Mouse (Mus musculus): ENCODE data around the gene Dot1l. TPM values are rescaled to one million over a fixed set of nuclear protein-coding genes. Genes with fewer than 3 reads are reported as not detected.

Gene Dot1l
- total RNA-seq, 2 experiments from 2014 or later, result 24.6 TPM

GRCm38 (mm10) chr10:80829359-80830278, 74.6 kb downstream of the Dot1l start:
- DNase-seq, result no peak

DNA sequence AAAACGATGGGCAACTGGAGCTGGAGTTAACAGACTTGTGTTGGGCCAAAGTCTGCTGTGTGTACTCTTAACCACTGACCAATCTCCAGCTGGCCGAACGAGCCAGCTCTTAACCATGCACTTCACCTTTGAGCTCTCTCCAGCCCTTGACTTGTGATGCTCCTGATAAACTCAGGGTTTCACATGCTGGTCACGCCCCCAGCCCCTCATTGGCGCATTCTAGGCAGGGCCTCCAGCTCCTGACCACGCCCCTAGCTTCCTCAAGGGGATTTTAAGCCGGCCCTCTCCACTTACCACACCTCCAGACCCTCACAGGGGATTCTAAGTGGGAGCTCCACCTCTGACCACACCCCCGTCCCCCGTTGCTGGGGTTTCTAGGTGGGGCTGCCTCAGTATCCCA, 76.1 kb downstream of the Dot1l start:
- peak; percentile 49 for DNase-seq

DNA sequence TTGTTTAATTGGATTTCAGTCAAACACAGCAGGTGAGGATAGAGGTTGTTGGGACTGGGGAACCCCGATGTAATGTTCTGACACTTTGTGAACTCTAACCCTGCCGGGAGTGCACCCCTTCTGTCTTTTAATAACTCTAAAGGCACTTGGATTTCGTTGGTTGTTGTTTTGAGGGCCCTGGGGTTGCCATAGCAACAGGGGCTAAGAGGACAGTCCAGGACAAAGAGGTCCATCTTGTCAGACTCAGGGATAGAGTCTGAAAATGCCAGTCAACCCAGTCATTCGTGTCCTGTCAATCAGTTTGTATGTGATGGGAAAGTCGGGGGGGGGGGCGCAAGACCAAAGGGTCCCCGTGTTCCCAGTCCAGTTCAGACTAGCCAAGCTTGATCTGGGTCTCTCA, 77.8 kb downstream of the Dot1l start:
- DNase-seq, result no peak

DNA sequence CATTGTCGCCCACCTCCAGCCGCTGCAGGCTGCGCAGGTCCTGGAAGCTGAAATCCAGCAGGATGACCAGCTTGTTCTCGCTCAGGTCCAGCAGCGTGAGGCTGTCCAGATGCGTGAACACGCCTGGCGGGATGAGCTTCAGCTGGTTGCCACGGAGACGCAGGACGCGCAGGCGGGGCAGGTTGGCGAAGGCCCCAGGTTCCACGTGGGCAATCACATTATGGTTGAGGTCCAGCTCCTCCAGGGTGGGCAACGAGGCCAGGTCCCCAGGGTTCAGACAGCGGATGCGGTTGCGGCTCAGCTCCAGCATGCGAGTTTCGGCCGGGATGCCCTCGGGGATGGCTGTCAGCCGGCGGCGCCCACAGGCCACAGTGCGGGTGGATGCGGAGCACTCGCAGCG, 80.6 kb downstream of the Dot1l start:
- no peak for DNase-seq

- no peak for DNase-seq
Measured at GRCm38 (mm10) chr10:80836949-80837379, 82.0 kb downstream of the Dot1l start.

GRCm38 (mm10) chr10:80837827-80838226, 82.8 kb downstream of the Dot1l start:
- DNase-seq, result peak; percentile 75

DNA sequence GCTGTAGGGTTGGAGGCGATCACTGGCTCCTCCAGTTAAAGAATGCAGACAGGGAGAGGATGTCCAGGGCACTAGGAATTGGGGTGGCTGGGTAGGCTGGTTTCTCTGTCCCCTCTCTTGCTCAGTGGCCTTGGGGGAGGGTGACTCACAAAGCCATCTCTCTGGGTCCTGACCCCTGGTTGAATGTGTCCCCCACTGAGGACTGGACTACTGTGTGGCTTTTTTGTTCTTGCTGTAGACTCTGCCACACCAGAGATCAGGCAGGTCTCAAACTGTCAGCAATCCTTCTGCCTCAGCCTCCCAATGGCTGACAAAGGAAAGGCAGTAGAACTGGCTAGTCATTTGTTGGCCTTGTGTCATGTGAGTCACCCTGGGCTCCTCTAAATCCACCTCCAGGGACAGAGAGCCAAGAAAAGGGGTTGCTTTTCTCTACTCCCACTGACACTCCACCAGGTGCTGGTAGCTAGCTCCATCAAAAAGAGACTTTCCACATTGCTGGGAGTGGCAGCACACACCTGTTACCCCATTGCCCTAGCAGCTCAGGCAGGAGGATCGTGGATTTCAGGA, 83.4 kb downstream of the Dot1l start:
- DNase-seq, result no peak

GRCm38 (mm10) chr10:80839848-80840247, 84.8 kb downstream of the Dot1l start:
- no peak for DNase-seq

- no peak for DNase-seq
Measured at GRCm38 (mm10) chr10:80841685-80842084, 86.7 kb downstream of the Dot1l start.

- DNase-seq, result no peak
Measured at GRCm38 (mm10) chr10:80842334-80842733, 87.3 kb downstream of the Dot1l start.

DNA sequence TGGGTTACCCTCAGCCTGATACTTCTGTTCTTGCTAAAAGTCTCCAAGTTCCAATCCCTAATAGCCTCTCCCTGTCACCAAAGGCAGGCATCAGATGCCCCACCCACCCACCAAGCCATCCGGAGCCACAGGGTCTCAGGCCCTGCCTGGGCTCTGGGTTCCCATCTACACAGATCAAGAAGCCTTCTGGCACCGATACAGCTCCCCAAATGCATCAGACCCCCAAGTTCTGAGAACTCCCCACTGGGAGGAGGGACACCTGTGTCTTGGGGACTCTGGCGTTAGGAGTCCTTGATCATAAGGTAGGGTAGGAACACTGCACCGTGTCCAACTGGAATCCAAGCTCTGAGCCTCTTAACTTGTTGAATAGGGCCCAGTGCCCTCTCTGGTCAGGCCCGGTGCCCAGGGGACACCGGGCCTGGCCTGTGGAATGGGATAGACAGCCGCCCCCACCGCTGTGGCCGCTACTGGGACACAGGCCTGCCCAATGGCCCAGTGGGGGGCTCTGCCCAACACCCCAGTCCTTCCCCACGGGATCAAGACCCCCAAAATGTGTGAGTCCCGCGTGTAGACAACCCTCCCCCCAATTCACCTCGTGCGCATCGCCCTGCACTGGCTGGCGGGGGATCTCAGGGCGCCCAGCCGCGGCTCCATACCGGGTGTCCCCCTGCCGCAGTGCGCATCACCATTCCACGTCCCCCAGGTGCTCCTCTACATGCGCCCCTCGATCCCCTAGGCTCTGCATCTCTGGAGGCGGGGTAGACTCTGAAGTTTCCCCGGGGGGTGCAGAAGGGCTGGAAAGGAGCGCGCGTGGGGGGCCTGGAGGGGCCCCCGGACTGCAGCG, 88.3 kb downstream of the Dot1l start:
- no peak for DNase-seq

DNA sequence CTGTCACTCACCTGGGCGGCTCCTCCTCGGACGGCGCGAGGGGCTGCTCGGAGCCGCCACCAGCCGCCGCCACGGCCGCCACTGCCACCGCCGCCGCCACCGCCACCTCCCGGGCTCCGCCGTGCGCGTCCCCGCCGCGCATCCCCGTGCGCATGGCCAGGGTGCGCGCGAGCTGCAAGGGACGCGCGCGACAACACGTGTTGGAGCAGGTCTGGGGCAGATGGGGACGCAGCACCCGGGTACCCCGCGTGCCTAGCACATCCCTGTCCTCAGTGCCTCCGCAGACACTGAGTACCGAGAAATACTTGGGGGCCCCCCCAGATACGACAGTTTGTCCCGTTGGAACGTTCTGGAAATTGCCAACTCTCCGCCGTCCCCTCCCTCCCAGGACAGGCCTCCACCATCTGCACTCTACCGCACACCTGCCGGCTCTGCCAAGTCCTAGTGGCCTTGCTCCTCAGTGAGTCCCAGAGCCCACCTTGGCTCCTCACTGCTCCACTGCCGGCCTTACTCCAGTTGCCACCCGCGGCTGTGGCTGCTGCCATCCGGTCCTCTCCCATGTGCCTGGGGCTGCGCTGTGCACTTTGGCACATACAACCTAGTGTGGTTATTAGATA, 89.0 kb downstream of the Dot1l start, which contains the start of gene Lingo3:
Gene Lingo3 (minus strand): TSS at position 109 of the 617 bp plus-strand sequence.
- DNase-seq, result no peak

Small RNA genes lying within 50 kb of the gene (microRNA-seq; reads per million reads assigned to microRNA genes)
- gene Mir1982 (ENCODE audit: borderline replicate concordance in 2 of 2), result 1.5 to 2.1 reads per million in 2 experiments

Other genes starting within 250 kb of the Dot1l start
- gene Atp8b3, start 216.1 kb upstream of the Dot1l start, total RNA-seq (2021), result not detected
- gene Rexo1, start 193.6 kb upstream of the Dot1l start, total RNA-seq (2021), result 1 to 10 TPM; 8.4 to 9.3 TPM
- gene Klf16, start 177.9 kb upstream of the Dot1l start, total RNA-seq (2021), result 1 to 10 TPM; 1.2 to 2.0 TPM
- gene Abhd17a, start 164.9 kb upstream of the Dot1l start, total RNA-seq (2021), result 10 to 100 TPM; 53.8 to 58.8 TPM
- 10 to 100 TPM; 14.3 to 18.4 TPM for gene Scamp4, start 152.3 kb upstream of the Dot1l start, total RNA-seq (2021)
- 1 to 10 TPM in 1 of 2 experiments, under 1 TPM in 1; 0.92 to 1.2 TPM for gene Adat3, start 152.3 kb upstream of the Dot1l start, total RNA-seq (2021)
- under 1 TPM; 0.21 to 0.33 TPM for gene Gm49322, start 149.2 kb upstream of the Dot1l start, total RNA-seq (2021)
- gene Csnk1g2, start 132.4 kb upstream of the Dot1l start, total RNA-seq (2021), result 10 to 100 TPM; 85.8 to 99.9 TPM
- gene Btbd2, start 98.1 kb upstream of the Dot1l start, total RNA-seq (2021), result 10 to 100 TPM; 30.5 to 31.4 TPM
- 100 to 1,000 TPM; 243 to 270 TPM for gene Mknk2, start 77.1 kb upstream of the Dot1l start, total RNA-seq (2021)
- 1 to 10 TPM; 5.7 to 6.8 TPM for gene Mob3a, start 53.2 kb upstream of the Dot1l start, total RNA-seq (2021)
- 1 to 10 TPM; 2.4 to 3.8 TPM for gene Izumo4, start 53.0 kb upstream of the Dot1l start, total RNA-seq (2021)
- 10 to 100 TPM; 22.1 to 25.0 TPM for gene Ap3d1, start 12.9 kb upstream of the Dot1l start, total RNA-seq (2021)
- 10 to 100 TPM; 24.0 to 24.9 TPM for gene Sf3a2, start 43.0 kb downstream of the Dot1l start, total RNA-seq (2021)
- gene Plekhj1, start 43.4 kb downstream of the Dot1l start, total RNA-seq (2021), result 10 to 100 TPM; 22.4 to 27.3 TPM
- under 1 TPM; 0.20 to 0.21 TPM for gene Amh, start 50.0 kb downstream of the Dot1l start, total RNA-seq (2021)
- gene Jsrp1, start 58.3 kb downstream of the Dot1l start, total RNA-seq (2021), result 100 to 1,000 TPM; 395 to 415 TPM
- gene Oaz1, start 71.5 kb downstream of the Dot1l start, total RNA-seq (2021), result 100 to 1,000 TPM; 651 to 657 TPM
- gene Lingo3, start 88.8 kb downstream of the Dot1l start, total RNA-seq (2021), result 10 to 100 TPM; 13.3 to 15.5 TPM
- gene Lsm7, start 100.0 kb downstream of the Dot1l start, total RNA-seq (2021), result 10 to 100 TPM; 19.0 to 22.3 TPM
- gene Sppl2b, start 100.1 kb downstream of the Dot1l start, total RNA-seq (2021), result 10 to 100 TPM; 21.7 to 23.6 TPM
- not detected for gene Tmprss9, start 116.6 kb downstream of the Dot1l start, total RNA-seq (2021)
- 100 to 1,000 TPM; 114 to 125 TPM for gene Timm13, start 145.8 kb downstream of the Dot1l start, total RNA-seq (2021)
- gene Lmnb2, start 163.0 kb downstream of the Dot1l start, total RNA-seq (2021), result 1 to 10 TPM; 3.7 to 5.1 TPM
- gene Gadd45b, start 174.9 kb downstream of the Dot1l start, total RNA-seq (2021), result 10 to 100 TPM; 12.7 to 30.0 TPM